Mouse (Mus musculus): Measurements from ENCODE around the gene Gm42791. TPM values are rescaled to one million over a fixed set of nuclear protein-coding genes. Genes with fewer than 3 reads are reported as not detected.

The Gm42791 gene
- polyA plus RNA-seq, 1 experiment from 2014 or later = 3.6 TPM

- Histone ChIP-seq H3K36me3 (no peaks in the 10 kb centered on the region), H3K27ac (no peak overlapping the region), H3K27me3 (replicated peaks) (no peaks in the 10 kb centered on the region), H3K9me3 (no peaks in the 10 kb centered on the region), H3K4me2 (replicated peaks) (no peak overlapping the region), H3K9ac (no peak overlapping the region), H3K4me3 (no peak overlapping the region), H3K4me1 (no peaks in the 10 kb centered on the region)
- no peak for ATAC-seq (ENCODE audit: low FRiP score, low read depth)
- whole genome bisulfite sequencing = 27% methylated on average over 5 of the region's 5 CpGs
These were observed 140.8 kb downstream of the Gm42791 start for GRCm38 (mm10) chr5:148854166-148854565.

- H3K4me2 ChIP-seq (replicated peaks) = no peak overlapping the region
- no peak for ATAC-seq (ENCODE audit: low FRiP score, low read depth)
- no peaks in the 10 kb centered on the region for H3K27me3 ChIP-seq (replicated peaks)
- H3K36me3 ChIP-seq = no peaks in the 10 kb centered on the region
- 94% methylated on average over 6 of the region's 6 CpGs for WGBS
- H3K27ac ChIP-seq = no peak overlapping the region
- no peaks in the 10 kb centered on the region for H3K9me3 ChIP-seq
- H3K4me3 ChIP-seq = no peak overlapping the region
- no peak overlapping the region for H3K9ac ChIP-seq
- H3K4me1 ChIP-seq = no peaks in the 10 kb centered on the region
These were observed 145.4 kb downstream of the Gm42791 start for GRCm38 (mm10) chr5:148849516-148849915.

- Histone ChIP-seq H3K36me3 (no peaks in the 10 kb centered on the region), H3K9me3 (no peaks in the 10 kb centered on the region), H3K27me3 (replicated peaks) (no peaks in the 10 kb centered on the region), H3K4me3 (no peak overlapping the region), H3K27ac (no peak overlapping the region), H3K9ac (no peak overlapping the region), H3K4me2 (replicated peaks) (no peak overlapping the region), H3K4me1 (no peaks in the 10 kb centered on the region)
- WGBS = 94% methylated on average over 5 of the region's 5 CpGs
- ATAC-seq (ENCODE audit: low FRiP score, low read depth) = no peak
These were observed 147.9 kb downstream of the Gm42791 start for GRCm38 (mm10) chr5:148847032-148847431.

Other genes with a start within 250 kb of the Gm42791 start
- 35.7 and 36.6 TPM in 2 replicates for gene Katnal1, start 65.8 kb downstream of the Gm42791 start, polyA plus RNA-seq (2016; fragmentation: Nextera tagmentation; extraction: Ambion mirVana)
- 68.8 and 72.0 TPM in 2 replicates for gene Uspl1, start 189.2 kb upstream of the Gm42791 start, polyA plus RNA-seq (2016; fragmentation: Nextera tagmentation; extraction: Ambion mirVana)
- gene Hmgb1, start 189.3 kb upstream of the Gm42791 start, polyA plus RNA-seq (2016; fragmentation: Nextera tagmentation; extraction: Ambion mirVana) = 1,312 and 1,341 TPM in 2 replicates